Mouse (Mus musculus): Measurements from ENCODE around the gene H1f0. TPM values are rescaled to one million over a fixed set of nuclear protein-coding genes. Genes with fewer than 3 reads are reported as not detected.

H1f0 gene
- total and polyA plus RNA-seq, 2 experiments: 68.0 to 82.1 TPM

DNA sequence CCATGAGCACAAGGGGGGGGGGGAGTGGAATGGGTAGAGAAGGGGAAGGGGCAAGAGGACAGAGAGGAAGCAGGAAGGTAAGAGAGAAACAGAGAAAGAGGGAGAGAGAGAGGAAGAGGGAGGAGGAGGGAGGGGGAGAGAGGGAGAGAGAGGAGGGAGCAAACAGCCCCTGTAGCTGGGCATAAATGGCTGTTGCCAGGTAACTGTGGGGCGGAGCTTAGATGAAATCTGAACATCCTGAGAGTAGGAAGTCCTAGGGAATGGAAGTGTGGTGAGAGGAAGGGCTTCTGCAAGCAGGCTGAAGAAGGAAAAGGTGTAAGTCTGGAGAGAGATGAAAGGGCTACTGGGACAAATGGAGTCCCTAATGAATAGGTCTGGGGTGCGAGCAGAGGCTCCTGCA lies 38.0 kb downstream of the H1f0 start:
- WGBS: 94% methylated on average over 2 of the region's 2 CpGs
- no peaks in the 10 kb centered on the region for H3K79me2 ChIP-seq (ENCODE audit: control insufficient read depth, insufficient read depth, low read length)
- no peak overlapping the region for H3K4me3 ChIP-seq (ENCODE audit: insufficient read depth, low read depth, low read length)
- no peaks in the 10 kb centered on the region for H3K27me3 ChIP-seq (ENCODE audit: control insufficient read depth, insufficient read depth, low read length)
- no peak for TF ChIP-seq CTCF (IDR thresholded peaks at IDR 0.05; ENCODE audit: low read depth, low read length)
- no peak for TF ChIP-seq POLR2A (IDR thresholded peaks at IDR 0.05; ENCODE audit: extremely low read depth, insufficient read depth, low read length)
- H3K36me3 ChIP-seq (ENCODE audit: control insufficient read depth, insufficient read depth, low read length): no peaks in the 10 kb centered on the region
- H3K27ac ChIP-seq (replicated peaks; ENCODE audit: insufficient read depth, low read depth, low read length): no peak overlapping the region
- H3K9ac ChIP-seq (ENCODE audit: low read depth, low read length): no peak overlapping the region
- H3K4me1 ChIP-seq (ENCODE audit: control insufficient read depth, insufficient read depth, low read length): peaks cover 2% of the 10 kb centered on the region; the same call in 1 of the 2 replicates
- DNase-seq (ENCODE audit: extremely low read depth, low read depth, low spot score): no peak

GRCm38 (mm10) chr15:79067631-79068030 lies 39.4 kb downstream of the H1f0 start:
- WGBS: 65% methylated on average over 3 of the region's 3 CpGs
- DNase-seq (ENCODE audit: extremely low read depth, low read depth, low spot score): no peak
- Histone ChIP-seq H3K27me3 (ENCODE audit: control insufficient read depth, insufficient read depth, low read length) (no peaks in the 10 kb centered on the region), H3K4me1 (ENCODE audit: control insufficient read depth, insufficient read depth, low read length) (peaks cover 2% of the 10 kb centered on the region; the same call in 1 of the 2 replicates), H3K79me2 (ENCODE audit: control insufficient read depth, insufficient read depth, low read length) (no peaks in the 10 kb centered on the region), H3K27ac (replicated peaks; ENCODE audit: insufficient read depth, low read depth, low read length) (no peak overlapping the region), H3K36me3 (ENCODE audit: control insufficient read depth, insufficient read depth, low read length) (no peaks in the 10 kb centered on the region), H3K9ac (ENCODE audit: low read depth, low read length) (no peak overlapping the region), H3K4me3 (ENCODE audit: insufficient read depth, low read depth, low read length) (no peak overlapping the region)
- no peak for TF ChIP-seq CTCF (IDR thresholded peaks at IDR 0.05; ENCODE audit: low read depth, low read length)

DNA sequence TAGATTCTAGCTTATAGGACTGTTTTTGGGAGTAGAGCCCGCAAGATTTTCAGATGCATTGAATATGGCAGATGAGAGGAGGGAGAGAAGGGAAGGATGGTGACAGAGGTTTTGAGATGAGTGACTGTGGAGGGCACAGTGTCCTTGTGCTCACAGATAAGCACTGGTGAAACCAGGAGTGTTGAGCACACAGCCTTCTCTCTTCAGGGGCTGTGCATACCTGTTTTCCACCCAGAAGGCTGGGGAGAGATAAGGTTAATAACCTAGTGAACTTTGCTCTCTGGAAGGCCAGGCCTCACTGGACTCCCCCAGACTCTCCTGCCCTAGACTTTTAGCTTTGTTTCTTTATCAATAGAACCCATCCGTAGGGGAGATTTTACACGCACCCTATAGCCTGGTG lies 40.2 kb downstream of the H1f0 start:
- Histone ChIP-seq H3K27me3 (ENCODE audit: control insufficient read depth, insufficient read depth, low read length) (no peaks in the 10 kb centered on the region), H3K27ac (replicated peaks; ENCODE audit: insufficient read depth, low read depth, low read length) (no peak overlapping the region), H3K4me1 (ENCODE audit: control insufficient read depth, insufficient read depth, low read length) (peaks cover 2% of the 10 kb centered on the region; the same call in 1 of the 2 replicates), H3K36me3 (ENCODE audit: control insufficient read depth, insufficient read depth, low read length) (no peaks in the 10 kb centered on the region), H3K9ac (ENCODE audit: low read depth, low read length) (no peak overlapping the region), H3K79me2 (ENCODE audit: control insufficient read depth, insufficient read depth, low read length) (no peaks in the 10 kb centered on the region), H3K4me3 (ENCODE audit: insufficient read depth, low read depth, low read length) (no peak overlapping the region)
- no peak for TF ChIP-seq CTCF (IDR thresholded peaks at IDR 0.05; ENCODE audit: low read depth, low read length)
- no peak for TF ChIP-seq POLR2A (IDR thresholded peaks at IDR 0.05; ENCODE audit: extremely low read depth, insufficient read depth, low read length)
- WGBS: 63% methylated on average over 3 of the region's 3 CpGs
- DNase-seq (ENCODE audit: extremely low read depth, low read depth, low spot score): no peak

DNA sequence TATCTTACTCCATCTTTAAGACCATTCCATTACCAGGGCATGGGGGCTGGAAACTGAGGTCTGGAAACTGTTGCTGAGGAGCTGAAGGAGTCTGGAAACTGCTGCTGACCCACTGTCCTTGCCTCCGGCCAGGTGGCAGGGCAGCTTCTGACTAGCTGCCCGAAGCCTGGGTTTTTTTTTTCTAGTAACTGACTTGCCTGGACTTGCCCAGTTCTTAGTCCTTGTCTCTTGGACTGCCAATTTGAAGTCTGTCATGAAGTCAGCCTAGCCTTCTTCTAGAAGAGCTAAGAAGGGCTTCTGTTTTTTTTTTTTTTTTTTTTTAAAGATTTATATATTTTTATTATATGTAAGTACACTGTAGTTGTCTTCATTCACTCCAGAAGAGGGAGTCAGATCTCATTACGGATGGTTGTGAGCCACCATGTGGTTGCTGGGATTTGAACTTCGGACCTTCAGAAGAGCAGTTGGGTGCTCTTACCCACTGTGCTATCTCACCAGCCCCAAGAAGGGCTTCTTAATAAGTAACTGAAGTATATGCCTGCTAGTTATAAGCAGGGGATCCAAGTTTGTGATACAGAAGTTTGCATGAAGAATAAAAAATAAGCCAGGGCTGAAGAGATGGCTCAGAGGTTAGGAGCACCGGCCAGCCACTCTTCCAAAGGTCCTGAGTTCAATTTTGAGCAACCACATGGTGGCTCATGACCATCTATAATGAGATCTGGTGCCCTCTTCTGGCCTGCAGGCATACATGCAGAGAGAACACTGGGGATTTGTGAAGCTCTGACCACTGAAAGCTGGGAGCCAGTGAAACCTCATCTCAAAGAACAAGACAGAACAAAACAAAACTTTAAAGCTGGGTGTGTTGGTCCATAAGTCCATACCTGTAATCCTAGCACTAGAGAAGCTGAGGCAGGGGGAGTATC lies 43.1 kb downstream of the H1f0 start:
- H3K4me3 ChIP-seq (ENCODE audit: insufficient read depth, low read depth, low read length): no peak overlapping the region
- no peak overlapping the region for H3K9ac ChIP-seq (ENCODE audit: low read depth, low read length)
- 56% methylated on average over 5 of the region's 5 CpGs for WGBS
- peak; percentile 66 for DNase-seq (ENCODE audit: extremely low read depth, low read depth, low spot score)
- H3K79me2 ChIP-seq (ENCODE audit: control insufficient read depth, insufficient read depth, low read length): no peaks in the 10 kb centered on the region; the same call in 1 of the 2 replicates
- no peaks in the 10 kb centered on the region for H3K27me3 ChIP-seq (ENCODE audit: control insufficient read depth, insufficient read depth, low read length)
- no peaks in the 10 kb centered on the region for H3K36me3 ChIP-seq (ENCODE audit: control insufficient read depth, insufficient read depth, low read length)
- peaks cover 6% of the 10 kb centered on the region for H3K4me1 ChIP-seq (ENCODE audit: control insufficient read depth, insufficient read depth, low read length)
- no peak overlapping the region for H3K27ac ChIP-seq (replicated peaks; ENCODE audit: insufficient read depth, low read depth, low read length)
- TF ChIP-seq POLR2A (IDR thresholded peaks at IDR 0.05; ENCODE audit: extremely low read depth, insufficient read depth, low read length): no peak
- TF ChIP-seq CTCF (IDR thresholded peaks at IDR 0.05; ENCODE audit: low read depth, low read length): peak; percentile 57; the same call in 1 of the 2 replicates

- H3K9ac ChIP-seq (ENCODE audit: low read depth, low read length): no peak overlapping the region
- DNase-seq (ENCODE audit: extremely low read depth, low read depth, low spot score): no peak
- TF ChIP-seq CTCF (IDR thresholded peaks at IDR 0.05; ENCODE audit: low read depth, low read length): no peak
- TF ChIP-seq POLR2A (IDR thresholded peaks at IDR 0.05; ENCODE audit: extremely low read depth, insufficient read depth, low read length): no peak
- H3K79me2 ChIP-seq (ENCODE audit: control insufficient read depth, insufficient read depth, low read length): no peaks in the 10 kb centered on the region; the same call in 1 of the 2 replicates
- H3K27me3 ChIP-seq (ENCODE audit: control insufficient read depth, insufficient read depth, low read length): no peaks in the 10 kb centered on the region
- H3K36me3 ChIP-seq (ENCODE audit: control insufficient read depth, insufficient read depth, low read length): peaks cover 10% of the 10 kb centered on the region; the same call in 1 of the 2 replicates
- H3K4me3 ChIP-seq (ENCODE audit: insufficient read depth, low read depth, low read length): no peak overlapping the region
- H3K27ac ChIP-seq (replicated peaks; ENCODE audit: insufficient read depth, low read depth, low read length): no peak overlapping the region
- peaks cover 6% of the 10 kb centered on the region for H3K4me1 ChIP-seq (ENCODE audit: control insufficient read depth, insufficient read depth, low read length)
Measured at GRCm38 (mm10) chr15:79073752-79074151, 45.5 kb downstream of the H1f0 start.

DNA sequence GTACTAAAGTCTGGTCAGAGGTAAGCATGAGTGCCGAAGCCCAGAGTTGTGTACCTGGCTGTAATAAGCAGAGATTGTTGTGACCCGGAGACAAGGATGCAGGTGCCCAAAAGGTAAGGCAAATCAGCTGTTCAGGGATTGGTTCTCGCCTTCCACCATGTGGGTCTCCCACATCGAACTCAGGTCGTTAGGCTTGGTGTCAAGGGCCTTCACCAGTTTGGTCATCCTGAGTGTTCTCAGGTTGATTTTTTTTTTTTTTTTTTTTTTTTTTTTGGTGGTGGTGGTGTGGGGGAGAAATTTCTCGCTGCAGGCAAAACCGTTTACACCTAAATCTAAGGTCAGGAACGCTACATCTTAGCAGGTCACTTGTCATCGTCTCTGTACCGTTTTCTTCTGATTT lies 46.2 kb downstream of the H1f0 start:
- Histone ChIP-seq H3K79me2 (ENCODE audit: control insufficient read depth, insufficient read depth, low read length) (no peaks in the 10 kb centered on the region; the same call in 1 of the 2 replicates), H3K27me3 (ENCODE audit: control insufficient read depth, insufficient read depth, low read length) (no peaks in the 10 kb centered on the region), H3K27ac (replicated peaks; ENCODE audit: insufficient read depth, low read depth, low read length) (peak overlapping the region; percentile 64; the same call in 1 of the 2 replicates), H3K4me1 (ENCODE audit: control insufficient read depth, insufficient read depth, low read length) (peaks cover 6% of the 10 kb centered on the region), H3K4me3 (ENCODE audit: insufficient read depth, low read depth, low read length) (peak overlapping the region; percentile 90; the same call in 1 of the 2 replicates), H3K9ac (ENCODE audit: low read depth, low read length) (no peak overlapping the region; the same call in 1 of the 2 replicates), H3K36me3 (ENCODE audit: control insufficient read depth, insufficient read depth, low read length) (peaks cover 17% of the 10 kb centered on the region; the same call in 1 of the 2 replicates)
- TF ChIP-seq CTCF (IDR thresholded peaks at IDR 0.05; ENCODE audit: low read depth, low read length) (no peak), POLR2A (IDR thresholded peaks at IDR 0.05; ENCODE audit: extremely low read depth, insufficient read depth, low read length) (no peak)
- peak; percentile 6 for DNase-seq (ENCODE audit: extremely low read depth, low read depth, low spot score)
- 32% methylated on average over 10 of the region's 10 CpGs for WGBS
